Mouse (Mus musculus) forebrain, embryonic 10.5 days (tissue): Measurements from ENCODE around the gene Slc5a10. TPM values are rescaled to one million over a fixed set of nuclear protein-coding genes. Genes with fewer than 3 reads are reported as not detected.
"Not testable (repeated sequence)": the region's sequence is repeated elsewhere in the genome, so short reads cannot be mapped to it uniquely, and the experiment has no call there.

Experiments used
- DNase-seq: peaks from one replicate; pipeline ENCODE4 v3.0.0-alpha.2; 2017; ENCODE audit warnings: low spot score; ENCODE audit errors: extremely low spot score
- H3K27ac ChIP-seq: fragments of 300-500 bp; sonication (generic); 2 replicates; pipeline ENCODE4 v1.5.1; 2016; ENCODE audit warnings: mild to moderate bottlenecking
- H3K27me3 ChIP-seq: fragments of 300-500 bp; sonication (generic); 2 replicates; pipeline ENCODE4 v1.6.1; 2016; ENCODE audit warnings: mild to moderate bottlenecking; ENCODE audit not compliant: poor library complexity, severe bottlenecking
- H3K36me3 ChIP-seq: fragments of 300-500 bp; sonication (generic); replicated peaks from 2 replicates; pipeline ENCODE4 v1.6.1; 2016; ENCODE audit warnings: mild to moderate bottlenecking, moderate library complexity
- H3K4me1 ChIP-seq: fragments of 300-500 bp; sonication (generic); 2 replicates; pipeline ENCODE4 v1.6.1; 2016
- H3K4me3 ChIP-seq: fragments of 300-500 bp; sonication (generic); 2 replicates; pipeline ENCODE4 v1.5.1; 2016; ENCODE audit warnings: mild to moderate bottlenecking, moderate library complexity
- H3K9me3 ChIP-seq: fragments of 300-500 bp; sonication (generic); 2 replicates; pipeline ENCODE4 v1.6.1; 2016; ENCODE audit warnings: mild to moderate bottlenecking, moderate library complexity
- WGBS: fragments of 180-500 bp; shearing (Covaris S2); methylation state at CpG from one replicate; pipeline ENCODE4 v1.1.7; 2016; 5-methylcytosine and 5-hydroxymethylcytosine counted together
- polyA plus RNA-seq: library from polyadenylated mRNA; unstranded; fragments of >200 nt; fragmentation: Nextera tagmentation; extraction: Ambion mirVana; gene quantifications from 2 replicates; pipeline ENCODE4 v1.2.1, GENCODE M21; 2016

The Slc5a10 gene
- polyA plus RNA-seq, 1 experiment from 2014 or later, result 0.07 TPM

- Histone ChIP-seq H3K4me3 (no peak overlapping the region), H3K27me3 (no peaks in the 10 kb centered on the region), H3K27ac (no peak overlapping the region), H3K36me3 (no peaks in the 10 kb centered on the region), H3K9me3 (no peaks in the 10 kb centered on the region), H3K4me1 (no peaks in the 10 kb centered on the region)
- WGBS, result 85% methylated on average over 12 of the region's 12 CpGs
- DNase-seq, result no peak
These were observed 81.7 kb downstream of the Slc5a10 start for GRCm38 (mm10) chr11:61638764-61639536.

- Histone ChIP-seq H3K4me1 (no peaks in the 10 kb centered on the region), H3K36me3 (no peaks in the 10 kb centered on the region), H3K27me3 (no peaks in the 10 kb centered on the region), H3K4me3 (no peak overlapping the region), H3K27ac (no peak overlapping the region), H3K9me3 (no peaks in the 10 kb centered on the region)
- WGBS, result 90% methylated on average over 3 of the region's 3 CpGs
- no peak for DNase-seq
These were observed 82.8 kb downstream of the Slc5a10 start for GRCm38 (mm10) chr11:61637856-61638255.

GRCm38 (mm10) chr11:61637413-61637812, 83.2 kb downstream of the Slc5a10 start:
- no peak for DNase-seq
- Histone ChIP-seq H3K27me3 (no peaks in the 10 kb centered on the region), H3K4me1 (no peaks in the 10 kb centered on the region), H3K9me3 (no peaks in the 10 kb centered on the region), H3K36me3 (no peaks in the 10 kb centered on the region), H3K4me3 (no peak overlapping the region), H3K27ac (no peak overlapping the region)
- WGBS, result 43% methylated on average over 1 of the region's 1 CpGs

GRCm38 (mm10) chr11:61636309-61636708, 84.3 kb downstream of the Slc5a10 start:
- not testable (repeated sequence) for H3K27ac ChIP-seq, H3K9me3 ChIP-seq, H3K27me3 ChIP-seq, H3K4me3 ChIP-seq, H3K36me3 ChIP-seq, H3K4me1 ChIP-seq, DNase-seq
- WGBS, result 97% methylated on average over 3 of the region's 4 CpGs

GRCm38 (mm10) chr11:61629621-61630020, 91.0 kb downstream of the Slc5a10 start:
- H3K4me1 ChIP-seq, result no peaks in the 10 kb centered on the region
- H3K27me3 ChIP-seq, result no peaks in the 10 kb centered on the region
- no peak overlapping the region for H3K27ac ChIP-seq
- 72% methylated on average over 3 of the region's 3 CpGs for whole genome bisulfite sequencing
- H3K4me3 ChIP-seq, result no peak overlapping the region
- DNase-seq, result no peak
- no peaks in the 10 kb centered on the region for H3K9me3 ChIP-seq
- no peaks in the 10 kb centered on the region for H3K36me3 ChIP-seq

- no peaks in the 10 kb centered on the region for H3K36me3 ChIP-seq
- H3K4me3 ChIP-seq, result no peak overlapping the region
- H3K27me3 ChIP-seq, result no peaks in the 10 kb centered on the region
- no peak for DNase-seq
- 86% methylated on average over 1 of the region's 1 CpGs for WGBS
- no peaks in the 10 kb centered on the region for H3K4me1 ChIP-seq
- no peaks in the 10 kb centered on the region for H3K9me3 ChIP-seq
- H3K27ac ChIP-seq, result no peak overlapping the region
These were observed 94.1 kb downstream of the Slc5a10 start for GRCm38 (mm10) chr11:61626509-61626908.

- no peak for DNase-seq
- 89% methylated on average over 7 of the region's 7 CpGs for WGBS
- no peak overlapping the region for H3K4me3 ChIP-seq
- no peaks in the 10 kb centered on the region for H3K9me3 ChIP-seq
- peaks cover 7% of the 10 kb centered on the region for H3K4me1 ChIP-seq
- no peaks in the 10 kb centered on the region for H3K36me3 ChIP-seq
- no peak overlapping the region for H3K27ac ChIP-seq
- H3K27me3 ChIP-seq, result peaks cover 5% of the 10 kb centered on the region; the same call in 1 of the 2 replicates
These were observed 95.5 kb downstream of the Slc5a10 start for GRCm38 (mm10) chr11:61625136-61625535.

Other genes with a start within 250 kb of the Slc5a10 start
- 50.9 and 53.9 TPM in 2 replicates for gene Mfap4, start 235.4 kb downstream of the Slc5a10 start, polyA plus RNA-seq
- 82.8 and 84.4 TPM in 2 replicates for gene Mapk7, start 226.4 kb downstream of the Slc5a10 start, polyA plus RNA-seq
- 53.0 and 53.3 TPM in 2 replicates for gene B9d1, start 215.7 kb downstream of the Slc5a10 start, polyA plus RNA-seq
- gene Epn2, start 141.1 kb downstream of the Slc5a10 start, polyA plus RNA-seq, result 22.5 and 23.4 TPM in 2 replicates
- gene Grap, start 67.6 kb downstream of the Slc5a10 start, polyA plus RNA-seq, result 9.0 and 9.8 TPM in 2 replicates
- gene Fam83g, start 36.7 kb downstream of the Slc5a10 start, polyA plus RNA-seq, result 1.5 and 1.9 TPM in 2 replicates
- gene Prpsap2, start 41.3 kb upstream of the Slc5a10 start, polyA plus RNA-seq, result 45.7 and 46.5 TPM in 2 replicates
- 10.4 and 10.6 TPM in 2 replicates for gene Ulk2, start 134.2 kb upstream of the Slc5a10 start, polyA plus RNA-seq
- gene Akap10, start 209.4 kb upstream of the Slc5a10 start, polyA plus RNA-seq, result 14.7 and 15.7 TPM in 2 replicates
- gene Specc1, start 235.9 kb upstream of the Slc5a10 start, polyA plus RNA-seq, result 10.4 and 12.0 TPM in 2 replicates